Mouse (Mus musculus) ES-Bruce4 (cell line): ENCODE results near the gene Srpx. TPM values are rescaled to one million over a fixed set of nuclear protein-coding genes. Genes with fewer than 3 reads are reported as not detected.

Source experiments
- H3K27ac ChIP-seq: 2 replicates; pipeline ENCODE4 v1.5.1; 2012; ENCODE audit warnings: low read length, inconsistent platforms; ENCODE audit not compliant: insufficient read depth
- H3K27me3 ChIP-seq: 2 replicates; pipeline ENCODE4 v1.6.1; 2012; ENCODE audit warnings: mild to moderate bottlenecking, low read length, inconsistent platforms; ENCODE audit not compliant: control insufficient read depth, poor library complexity, insufficient read depth, severe bottlenecking
- H3K36me3 ChIP-seq: 2 replicates; pipeline ENCODE4 v1.6.1; 2012; ENCODE audit warnings: inconsistent platforms, mild to moderate bottlenecking, low read length, moderate library complexity; ENCODE audit not compliant: control insufficient read depth, poor library complexity, insufficient read depth, severe bottlenecking
- H3K4me1 ChIP-seq: one replicate; pipeline ENCODE4 v1.8.1; 2011; ENCODE audit warnings: low read length; ENCODE audit not compliant: control insufficient read depth, insufficient read depth
- H3K4me3 ChIP-seq: 2 replicates; pipeline ENCODE4 v1.5.1; 2011; ENCODE audit warnings: low read depth, mild to moderate bottlenecking, low read length
- H3K9ac ChIP-seq: 2 replicates; pipeline ENCODE4 v1.6.1; 2012; ENCODE audit warnings: low read depth, mild to moderate bottlenecking, inconsistent platforms; ENCODE audit not compliant: poor library complexity, severe bottlenecking
- H3K9me3 ChIP-seq: replicated peaks from 2 replicates; pipeline ENCODE4 v1.6.1; 2012; ENCODE audit warnings: mild to moderate bottlenecking, low read length, inconsistent platforms; ENCODE audit not compliant: control insufficient read depth, poor library complexity, insufficient read depth, severe bottlenecking
- CTCF ChIP-seq: IDR thresholded peaks from one replicate; pipeline ENCODE4 v1.8.1; 2011; ENCODE audit warnings: low read depth, low read length
- EP300 ChIP-seq: IDR thresholded peaks from 2 replicates; pipeline ENCODE4 v1.6.1; 2011; ENCODE audit warnings: low read depth, low read length; ENCODE audit not compliant: insufficient read depth
- POLR2A ChIP-seq: IDR thresholded peaks from one replicate; pipeline ENCODE4 v1.8.1; 2011; ENCODE audit warnings: low read length; ENCODE audit not compliant: insufficient read depth
- polyA plus RNA-seq: library from polyadenylated mRNA; stranded (reverse); fragments of >200 nt; gene quantifications from 2 replicates; pipeline ENCODE4 v1.2.4, GENCODE M21; 2011; ENCODE audit warnings: low read depth; ENCODE audit not compliant: missing spikeins, insufficient read depth, insufficient read length

Gene Srpx
- polyA plus RNA-seq, 1 experiment = not detected

DNA sequence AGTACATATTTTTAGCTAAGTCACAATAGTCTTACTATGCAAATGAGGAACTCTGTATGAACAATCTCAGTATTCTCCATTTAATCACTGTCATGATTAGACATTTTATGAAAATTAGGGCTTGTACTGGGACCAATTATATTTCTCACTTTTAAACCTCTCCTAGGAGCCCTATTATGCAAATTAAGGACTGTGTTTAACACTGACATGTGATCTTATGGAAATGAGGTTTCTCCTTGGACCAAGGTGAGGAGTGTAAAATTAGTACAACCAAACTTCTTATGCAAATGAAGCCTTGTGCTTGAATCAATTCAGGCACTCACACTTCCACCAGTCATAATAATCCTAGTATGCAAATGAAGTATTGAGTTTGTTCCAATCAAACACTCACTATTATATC, 107.3 kb downstream of the Srpx start:
- Histone ChIP-seq H3K27ac (no peak overlapping the region), H3K36me3 (no peaks in the 10 kb centered on the region), H3K4me1 (no peaks in the 10 kb centered on the region), H3K4me3 (no peak overlapping the region), H3K9me3 (no peaks in the 10 kb centered on the region), H3K27me3 (no peaks in the 10 kb centered on the region), H3K9ac (no peak overlapping the region)
- TF ChIP-seq POLR2A = no peak
- no peak for TF ChIP-seq EP300
- TF ChIP-seq CTCF = no peak

DNA sequence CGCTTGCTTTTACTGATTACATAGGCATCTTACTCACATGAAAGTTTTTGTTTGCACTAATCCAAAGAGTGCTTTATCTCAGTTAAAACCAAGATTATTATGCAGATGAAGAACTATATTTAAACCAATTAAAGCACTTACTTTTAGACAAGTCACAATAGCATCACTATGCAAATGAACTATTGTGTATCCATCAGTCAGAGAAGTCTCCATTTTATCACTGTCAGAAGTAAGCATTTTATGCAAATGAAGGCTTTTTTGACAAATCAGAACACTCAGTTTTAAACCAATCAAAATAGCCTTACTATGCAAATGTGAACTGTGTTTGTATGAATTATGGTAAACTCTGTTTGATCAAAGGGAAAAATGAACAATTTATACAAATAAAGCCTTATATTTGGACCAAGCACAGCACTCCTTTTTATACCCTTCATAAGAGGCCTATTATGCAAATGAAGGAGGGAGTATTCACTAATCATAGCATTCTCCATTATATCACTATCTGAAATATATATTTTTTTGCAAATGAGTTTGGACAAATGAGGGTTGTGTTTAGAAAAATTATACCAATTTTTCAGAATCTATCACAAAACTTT, 109.7 kb downstream of the Srpx start:
- Histone ChIP-seq H3K27me3 (no peaks in the 10 kb centered on the region), H3K4me3 (no peak overlapping the region), H3K9me3 (no peaks in the 10 kb centered on the region), H3K27ac (no peak overlapping the region), H3K36me3 (no peaks in the 10 kb centered on the region), H3K9ac (no peak overlapping the region), H3K4me1 (no peaks in the 10 kb centered on the region)
- no peak for TF ChIP-seq CTCF
- no peak for TF ChIP-seq POLR2A
- TF ChIP-seq EP300 = no peak

DNA sequence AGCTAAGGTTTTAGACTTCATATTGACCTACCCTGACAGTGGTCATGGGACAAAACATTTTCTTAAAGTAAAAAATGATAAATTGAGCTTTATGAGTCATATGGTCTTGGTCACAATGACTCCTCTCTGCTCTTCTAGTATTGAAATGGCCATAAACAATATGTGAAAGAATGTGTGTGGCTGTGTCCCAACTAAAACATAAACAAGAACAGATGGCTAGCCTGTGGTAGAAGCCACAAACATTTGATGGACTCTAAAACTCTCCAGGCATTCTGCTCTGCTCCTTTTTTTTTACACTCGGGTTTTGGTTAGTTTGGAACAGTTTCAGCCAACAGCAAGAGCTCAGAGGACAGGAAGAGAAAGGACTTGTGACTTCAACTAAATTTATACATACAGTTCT, 111.6 kb downstream of the Srpx start:
- no peak overlapping the region for H3K9ac ChIP-seq
- no peaks in the 10 kb centered on the region for H3K27me3 ChIP-seq
- H3K4me3 ChIP-seq = no peak overlapping the region
- H3K27ac ChIP-seq = no peak overlapping the region
- no peak for TF ChIP-seq EP300
- no peak for TF ChIP-seq POLR2A
- no peak for TF ChIP-seq CTCF
- no peaks in the 10 kb centered on the region for H3K4me1 ChIP-seq
- H3K36me3 ChIP-seq = no peaks in the 10 kb centered on the region
- no peaks in the 10 kb centered on the region for H3K9me3 ChIP-seq

DNA sequence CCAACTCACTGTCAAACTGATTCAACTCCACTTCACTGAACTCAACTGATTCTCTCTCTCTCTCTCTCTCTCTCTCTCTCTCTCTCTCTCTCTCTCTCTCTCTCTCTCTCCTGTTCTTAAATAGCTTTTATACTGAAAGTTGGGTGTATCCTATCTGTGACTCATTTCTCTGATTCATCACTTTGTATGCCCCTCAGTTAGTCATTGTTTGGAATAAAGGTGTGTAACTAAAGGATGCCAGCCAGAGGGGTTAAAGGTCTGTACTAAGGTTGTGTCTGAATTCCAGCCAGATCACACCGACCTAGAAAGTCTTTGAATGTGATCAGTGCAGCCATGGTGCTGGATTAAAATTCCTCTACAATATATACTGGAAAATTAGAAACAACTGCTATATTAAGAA, 116.8 kb downstream of the Srpx start:
- no peak overlapping the region for H3K4me3 ChIP-seq
- H3K27me3 ChIP-seq = no peaks in the 10 kb centered on the region
- H3K4me1 ChIP-seq = no peaks in the 10 kb centered on the region
- TF ChIP-seq POLR2A = no peak
- TF ChIP-seq CTCF = no peak
- TF ChIP-seq EP300 = no peak
- no peak overlapping the region for H3K27ac ChIP-seq
- no peak overlapping the region for H3K9ac ChIP-seq
- no peaks in the 10 kb centered on the region for H3K9me3 ChIP-seq
- H3K36me3 ChIP-seq = no peaks in the 10 kb centered on the region

Other genes starting within 250 kb of the Srpx start
- gene Sytl5, start 232.1 kb downstream of the Srpx start, polyA plus RNA-seq = not detected in 2 replicates
- gene Rpgr, start 99.2 kb upstream of the Srpx start, polyA plus RNA-seq = 15.4 and 17.7 TPM in 2 replicates
- gene Otc, start 134.6 kb upstream of the Srpx start, polyA plus RNA-seq = not detected in 2 replicates